Mouse (Mus musculus): ENCODE data around the gene Slc2a1.

Slc2a1 gene

DNA sequence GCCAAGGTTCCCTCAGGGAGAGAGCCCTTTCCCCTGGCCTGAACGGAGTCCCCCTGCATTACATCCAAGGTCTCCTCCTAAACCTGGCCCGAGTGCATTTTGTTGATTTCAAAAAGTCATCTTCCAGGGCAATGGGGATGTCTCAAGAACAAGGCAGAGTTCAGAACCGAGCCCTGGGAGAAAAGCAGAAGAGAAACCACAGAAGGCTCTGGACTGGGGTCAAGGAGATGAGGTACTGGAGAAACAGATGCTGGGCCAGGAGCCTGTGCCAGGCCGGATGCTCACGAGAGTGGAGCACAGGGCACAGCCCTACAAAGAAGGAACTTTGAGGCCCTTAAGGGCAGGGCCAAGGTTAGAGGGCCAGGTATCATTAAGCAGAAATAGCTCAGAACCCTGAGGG lies 69.2 kb downstream of the Slc2a1 start:
- DNase-seq (ENCODE audit: low spot score in 2 of 2) = no peak

- no peak for DNase-seq (ENCODE audit: low spot score in 2 of 2)
These were observed 69.8 kb downstream of the Slc2a1 start for GRCm38 (mm10) chr4:119178331-119178730.

DNA sequence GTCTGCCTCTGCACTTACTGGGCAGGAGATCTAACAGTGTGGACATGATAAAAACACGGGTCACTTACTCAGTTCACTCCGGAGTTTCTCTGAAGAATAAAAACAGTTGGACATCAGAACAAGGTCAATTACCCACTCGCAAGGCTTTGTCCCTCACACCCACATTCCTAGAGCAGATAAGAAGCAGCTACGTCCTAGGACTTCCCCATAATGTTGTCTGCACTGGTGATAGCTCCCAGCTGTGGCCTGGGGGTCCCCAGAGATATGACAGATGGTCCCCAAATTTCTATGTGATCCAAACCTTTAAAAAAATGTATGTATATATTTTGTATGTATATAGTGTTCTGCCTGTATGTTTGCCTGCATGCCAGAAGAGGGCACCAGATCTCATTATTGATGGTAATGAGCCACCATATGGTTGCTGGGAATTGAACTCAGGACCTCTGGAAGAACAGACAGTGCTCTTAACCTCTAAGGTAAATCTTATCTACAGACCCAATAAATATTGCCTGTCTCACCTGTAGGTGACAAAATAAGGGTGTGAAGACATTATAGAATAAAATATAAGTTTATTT lies 71.7 kb downstream of the Slc2a1 start:
- DNase-seq (ENCODE audit: low spot score in 2 of 2) = no peak

DNA sequence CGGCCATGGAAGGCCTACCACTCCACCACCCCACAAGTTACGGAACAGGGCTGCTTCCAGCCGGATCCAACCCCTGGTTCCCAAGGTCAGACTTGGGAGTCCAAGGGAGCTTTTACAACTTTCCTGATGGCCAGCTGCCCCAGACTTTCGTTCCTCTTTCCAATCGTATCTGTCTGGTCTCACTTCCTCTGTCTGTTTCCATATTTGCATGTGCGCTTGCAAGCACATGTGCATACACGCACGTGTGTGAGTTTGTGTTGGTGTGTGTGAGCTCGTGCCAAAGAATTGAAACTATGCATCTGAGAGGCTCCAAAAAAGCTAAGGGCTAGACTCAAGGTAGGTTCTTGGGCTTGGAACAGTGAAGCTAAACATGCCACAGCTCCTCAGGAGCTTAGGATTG lies 72.9 kb downstream of the Slc2a1 start:
- no peak for DNase-seq (ENCODE audit: low spot score in 2 of 2)

DNA sequence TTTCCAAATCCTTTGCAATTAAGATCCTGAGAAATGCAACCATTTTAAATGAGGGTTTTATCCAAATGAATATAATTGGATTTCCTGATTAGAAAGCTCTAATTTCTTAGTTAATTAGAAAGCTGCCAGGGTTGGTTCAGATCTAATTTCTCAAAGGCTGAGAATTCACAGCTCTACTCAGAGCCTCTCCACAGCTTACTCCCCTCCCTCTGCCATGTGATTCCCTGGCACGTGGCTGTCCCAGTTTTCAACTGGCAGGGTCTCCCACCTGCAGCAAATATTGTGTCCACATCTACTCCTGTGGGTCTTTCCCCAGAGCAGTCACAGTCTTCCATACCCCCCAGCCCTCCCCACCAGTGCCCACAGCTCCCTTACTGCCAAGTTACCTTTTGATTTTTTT lies 75.0 kb downstream of the Slc2a1 start:
- DNase-seq (ENCODE audit: low spot score in 2 of 2) = no peak

DNA sequence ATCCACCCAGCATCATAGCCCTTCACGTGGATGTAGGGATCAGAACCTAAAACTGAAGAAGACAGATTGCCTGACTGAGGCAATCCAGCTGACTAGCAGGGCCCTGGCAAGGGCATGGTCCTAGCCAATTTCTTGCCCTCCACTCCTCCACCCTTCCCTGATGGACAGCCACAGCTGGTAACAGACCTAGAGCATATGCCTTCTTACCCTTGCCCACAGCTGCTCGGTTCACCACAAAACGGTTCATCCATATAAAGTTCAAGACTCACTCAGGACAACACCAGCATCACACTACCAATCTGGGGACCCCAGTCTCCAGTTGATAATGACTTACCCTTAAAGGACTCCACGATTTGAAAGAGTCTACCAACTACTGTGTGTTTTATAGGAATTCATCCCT lies 77.3 kb downstream of the Slc2a1 start:
- no peak for DNase-seq (ENCODE audit: low spot score in 2 of 2)

Measured in frontal cortex, postnatal 14 days (tissue).